Mouse (Mus musculus) heart, embryonic 11.5 days (tissue): ENCODE results near the gene Inf2. TPM values are rescaled to one million over a fixed set of nuclear protein-coding genes. Genes with fewer than 3 reads are reported as not detected.

ENCODE experiments used
- ATAC-seq: fragments of 200-750 bp; cut with Nextera tagmentation; replicated peaks from 2 replicates; pipeline ENCODE4 v1.8.0; 2017; ENCODE audit warnings: moderate library complexity; ENCODE audit not compliant: insufficient number of reproducible peaks, low FRiP score, low TSS enrichment
- H3K27ac ChIP-seq: fragments of 300-500 bp; sonication (generic); 2 replicates; pipeline ENCODE4 v1.5.1; 2014; ENCODE audit warnings: mild to moderate bottlenecking, low read depth, low read length
- H3K27me3 ChIP-seq: fragments of 300-500 bp; sonication (generic); 2 replicates; pipeline ENCODE4 v1.6.1; 2014; ENCODE audit warnings: mild to moderate bottlenecking, low read length, mixed read lengths; ENCODE audit not compliant: control insufficient read depth, insufficient read depth
- H3K36me3 ChIP-seq: fragments of 300-500 bp; sonication (generic); 2 replicates; pipeline ENCODE4 v1.6.1; 2014; ENCODE audit warnings: mild to moderate bottlenecking, low read length, moderate library complexity, mixed read lengths; ENCODE audit not compliant: control insufficient read depth, insufficient read depth
- H3K4me1 ChIP-seq: fragments of 300-500 bp; sonication (generic); 2 replicates; pipeline ENCODE4 v1.6.1; 2014; ENCODE audit warnings: low read length; ENCODE audit not compliant: control insufficient read depth, insufficient read depth
- H3K4me2 ChIP-seq: fragments of 300-500 bp; sonication (generic); 2 replicates; pipeline ENCODE4 v1.6.1; 2014; ENCODE audit warnings: mild to moderate bottlenecking, moderate library complexity
- H3K4me3 ChIP-seq: fragments of 300-500 bp; sonication (generic); 2 replicates; pipeline ENCODE4 v1.5.1; 2014; ENCODE audit warnings: low read depth, low read length
- H3K9ac ChIP-seq: fragments of 300-500 bp; sonication (generic); 2 replicates; pipeline ENCODE4 v1.6.1; 2014; ENCODE audit warnings: mild to moderate bottlenecking, low read depth, low read length, moderate library complexity
- H3K9me3 ChIP-seq: fragments of 300-500 bp; sonication (generic); replicated peaks from 2 replicates; pipeline ENCODE4 v1.6.1; 2016; ENCODE audit warnings: low read length; ENCODE audit not compliant: control insufficient read depth
- WGBS: fragments of 180-500 bp; shearing (Covaris S2); extraction: QIAGEN DNeasy Blood & Tissue Kit; methylation state at CpG from one replicate; pipeline ENCODE4 v1.1.7; 2014; ENCODE audit not compliant: insufficient replicate concordance; 5-methylcytosine and 5-hydroxymethylcytosine counted together
- polyA plus RNA-seq: library from polyadenylated mRNA; unstranded; fragments of >200 nt; fragmentation: Nextera tagmentation; extraction: Ambion mirVana; gene quantifications from 2 replicates; pipeline ENCODE4 v1.2.1, GENCODE M21; 2014

The Inf2 gene
- polyA plus RNA-seq, 1 experiment from 2014 or later, result 3.8 TPM

GRCm38 (mm10) chr12:112630029-112630428 is 41.4 kb downstream of the Inf2 start:
- WGBS, result 91% methylated on average over 12 of the region's 12 CpGs
- Histone ChIP-seq H3K4me2 (no peak overlapping the region), H3K4me1 (peaks cover 39% of the 10 kb centered on the region), H3K9ac (no peak overlapping the region), H3K27ac (no peak overlapping the region), H3K36me3 (no peaks in the 10 kb centered on the region), H3K27me3 (no peaks in the 10 kb centered on the region), H3K4me3 (no peak overlapping the region), H3K9me3 (no peaks in the 10 kb centered on the region)
- no peak for ATAC-seq

GRCm38 (mm10) chr12:112630796-112631195 is 42.2 kb downstream of the Inf2 start:
- Histone ChIP-seq H3K4me3 (no peak overlapping the region), H3K4me2 (no peak overlapping the region), H3K36me3 (no peaks in the 10 kb centered on the region), H3K9me3 (no peaks in the 10 kb centered on the region), H3K27ac (no peak overlapping the region), H3K9ac (no peak overlapping the region), H3K4me1 (peaks cover 37% of the 10 kb centered on the region), H3K27me3 (no peaks in the 10 kb centered on the region)
- 82% methylated on average over 5 of the region's 5 CpGs for WGBS
- no peak for ATAC-seq

GRCm38 (mm10) chr12:112631472-112631871 is 42.9 kb downstream of the Inf2 start:
- H3K36me3 ChIP-seq, result no peaks in the 10 kb centered on the region
- H3K9ac ChIP-seq, result no peak overlapping the region
- H3K4me1 ChIP-seq, result peaks cover 30% of the 10 kb centered on the region
- no peak overlapping the region for H3K27ac ChIP-seq
- no peaks in the 10 kb centered on the region for H3K9me3 ChIP-seq
- no peak for ATAC-seq
- WGBS, result 29% methylated on average over 1 of the region's 1 CpGs
- no peak overlapping the region for H3K4me3 ChIP-seq
- no peak overlapping the region for H3K4me2 ChIP-seq
- H3K27me3 ChIP-seq, result no peaks in the 10 kb centered on the region

GRCm38 (mm10) chr12:112632084-112632777 is 43.6 kb downstream of the Inf2 start:
- no peaks in the 10 kb centered on the region for H3K36me3 ChIP-seq
- H3K9ac ChIP-seq, result no peak overlapping the region
- H3K4me1 ChIP-seq, result peaks cover 27% of the 10 kb centered on the region
- no peaks in the 10 kb centered on the region for H3K27me3 ChIP-seq
- H3K4me2 ChIP-seq, result no peak overlapping the region
- 73% methylated on average over 11 of the region's 11 CpGs for WGBS
- no peaks in the 10 kb centered on the region for H3K9me3 ChIP-seq
- H3K27ac ChIP-seq, result 0 out of 2 replicates have a peak overlapping the region, but pooled peaks have one; percentile 29
- no peak for ATAC-seq
- no peak overlapping the region for H3K4me3 ChIP-seq

- Histone ChIP-seq H3K27ac (no peak overlapping the region), H3K4me2 (no peak overlapping the region), H3K4me1 (peaks cover 27% of the 10 kb centered on the region), H3K9me3 (no peaks in the 10 kb centered on the region), H3K27me3 (no peaks in the 10 kb centered on the region), H3K4me3 (no peak overlapping the region), H3K36me3 (no peaks in the 10 kb centered on the region), H3K9ac (no peak overlapping the region)
- 77% methylated on average over 5 of the region's 5 CpGs for WGBS
- no peak for ATAC-seq
Observed at GRCm38 (mm10) chr12:112632907-112633306, 44.3 kb downstream of the Inf2 start.

- H3K4me1 ChIP-seq, result peaks cover 21% of the 10 kb centered on the region
Observed at GRCm38 (mm10) chr12:112633686-112634085, 45.1 kb downstream of the Inf2 start.

GRCm38 (mm10) chr12:112639526-112639925 is 50.9 kb downstream of the Inf2 start:
- no peak for ATAC-seq

More at GRCm38 (mm10) chr12:112633686-112634085, 45.1 kb downstream of the Inf2 start:
- H3K27ac ChIP-seq, result no peak overlapping the region
- H3K9ac ChIP-seq, result no peak overlapping the region
- no peaks in the 10 kb centered on the region for H3K36me3 ChIP-seq
- H3K9me3 ChIP-seq, result no peaks in the 10 kb centered on the region
- no peak for ATAC-seq
- H3K4me2 ChIP-seq, result no peak overlapping the region
- no peaks in the 10 kb centered on the region for H3K27me3 ChIP-seq
- H3K4me3 ChIP-seq, result no peak overlapping the region
- WGBS, result 69% methylated on average over 9 of the region's 9 CpGs

GRCm38 (mm10) chr12:112643126-112643525 is 54.5 kb downstream of the Inf2 start:
- H3K4me1 ChIP-seq, result peaks cover 18% of the 10 kb centered on the region
- ATAC-seq, result no peak
- WGBS, result 88% methylated on average over 6 of the region's 6 CpGs
- H3K27ac ChIP-seq, result no peak overlapping the region
- no peak overlapping the region for H3K4me3 ChIP-seq
- no peak overlapping the region for H3K4me2 ChIP-seq
- no peaks in the 10 kb centered on the region for H3K27me3 ChIP-seq
- H3K36me3 ChIP-seq, result peaks cover 3% of the 10 kb centered on the region
- H3K9ac ChIP-seq, result no peak overlapping the region
- no peaks in the 10 kb centered on the region for H3K9me3 ChIP-seq

More at GRCm38 (mm10) chr12:112639526-112639925, 50.9 kb downstream of the Inf2 start:
- no peak overlapping the region for H3K4me2 ChIP-seq
- no peak overlapping the region for H3K4me3 ChIP-seq
- H3K27me3 ChIP-seq, result no peaks in the 10 kb centered on the region
- WGBS, result 83% methylated on average over 10 of the region's 10 CpGs
- no peaks in the 10 kb centered on the region for H3K9me3 ChIP-seq
- no peak overlapping the region for H3K27ac ChIP-seq
- peaks cover 3% of the 10 kb centered on the region; the same call in 1 of the 2 replicates for H3K4me1 ChIP-seq
- H3K9ac ChIP-seq, result no peak overlapping the region
- no peaks in the 10 kb centered on the region; the same call in 1 of the 2 replicates for H3K36me3 ChIP-seq
